Mouse (Mus musculus): ENCODE results near the gene Ap3b2. TPM values are rescaled to one million over a fixed set of nuclear protein-coding genes. Genes with fewer than 3 reads are reported as not detected.

The Ap3b2 gene
- polyA plus RNA-seq, 1 experiment from 2014 or later, result 27.3 TPM

DNA sequence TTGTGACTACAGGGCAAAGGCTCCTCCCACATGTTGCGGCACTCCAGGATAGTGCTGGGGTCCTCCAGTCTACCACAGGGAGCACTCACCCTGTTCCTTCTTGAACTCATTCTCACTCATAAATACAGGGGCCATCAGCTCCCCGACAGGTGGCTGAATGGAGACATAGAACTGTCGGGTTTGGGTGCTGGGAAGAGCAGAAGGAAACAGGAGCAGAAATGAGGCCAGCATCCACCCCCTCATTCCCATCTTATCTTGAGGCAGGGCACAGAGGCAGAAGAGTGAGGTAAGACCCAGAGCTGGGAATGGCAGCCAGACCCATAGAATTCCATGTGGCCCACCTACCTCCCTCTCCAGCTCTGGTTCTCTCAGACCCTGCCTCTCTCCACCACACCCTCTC is 30.9 kb downstream of the Ap3b2 start:
- H3K27ac ChIP-seq (ENCODE audit: low read depth, low read length), result no peak overlapping the region
- H3K9ac ChIP-seq (ENCODE audit: low read length), result no peak overlapping the region
- DNase-seq (ENCODE audit: low spot score) (no peak), ATAC-seq (replicated peaks; ENCODE audit: low FRiP score) (no peak)
- WGBS, result 80% methylated on average over 3 of the region's 3 CpGs
- no peak overlapping the region for H3K4me3 ChIP-seq (ENCODE audit: low read depth, low read length)
- H3K4me2 ChIP-seq (ENCODE audit: low read depth, low read length, severe bottlenecking), result no peak overlapping the region
- H3K4me1 ChIP-seq (replicated peaks; ENCODE audit: control insufficient read depth, insufficient read depth, low read length), result no peaks in the 10 kb centered on the region
- H3K36me3 ChIP-seq (ENCODE audit: control insufficient read depth, insufficient read depth, low read length), result no peaks in the 10 kb centered on the region
- H3K9me3 ChIP-seq (ENCODE audit: control insufficient read depth, low read length), result no peaks in the 10 kb centered on the region
- peaks cover 2% of the 10 kb centered on the region; the same call in 1 of the 2 replicates for H3K27me3 ChIP-seq (ENCODE audit: control insufficient read depth, insufficient read depth, low read length)

DNA sequence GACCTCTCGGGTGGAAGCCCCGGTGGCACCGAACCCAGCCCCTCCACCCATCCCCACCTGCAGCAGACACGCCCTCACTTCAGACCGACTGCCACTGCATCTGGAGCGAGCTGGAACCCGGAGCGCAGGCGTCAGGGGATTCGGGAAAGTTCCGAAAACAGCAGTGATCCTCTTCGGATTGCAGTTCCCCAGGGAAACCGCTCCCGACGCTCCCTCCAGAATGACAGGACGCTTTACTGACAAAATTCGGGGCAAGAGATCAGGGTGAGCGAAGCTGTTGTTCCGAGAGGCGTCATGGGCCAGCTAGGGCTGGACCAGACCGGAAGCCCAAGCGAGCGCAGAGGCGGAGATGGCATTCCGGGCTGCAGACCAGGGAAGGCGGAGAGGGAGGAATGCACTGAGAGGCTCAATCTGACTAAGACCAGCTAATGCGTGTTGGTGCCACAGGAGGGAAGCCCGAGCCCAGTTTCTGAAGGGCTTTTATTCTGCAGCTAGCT is 38.5 kb downstream of the Ap3b2 start, which contains the start of gene Cpeb1:
Gene Cpeb1 (minus strand): TSS at position 311 of the 497 bp plus-strand sequence.
- Histone ChIP-seq H3K9ac (ENCODE audit: low read length) (peak within 1 kb of the TSS; percentile 27), H3K4me2 (ENCODE audit: low read depth, low read length, severe bottlenecking) (peak within 1 kb of the TSS; percentile 69), H3K9me3 (ENCODE audit: control insufficient read depth, low read length) (no peaks in the 10 kb centered on the region), H3K27me3 (ENCODE audit: control insufficient read depth, insufficient read depth, low read length) (peaks cover 49% of the 10 kb centered on the region), H3K4me3 (ENCODE audit: low read depth, low read length) (peak within 1 kb of the TSS; percentile 38), H3K27ac (ENCODE audit: low read depth, low read length) (no peak within 1 kb of the TSS), H3K4me1 (replicated peaks; ENCODE audit: control insufficient read depth, insufficient read depth, low read length) (peaks cover 6% of the 10 kb centered on the region), H3K36me3 (ENCODE audit: control insufficient read depth, insufficient read depth, low read length) (no peaks in the 10 kb centered on the region)
- DNase-seq (ENCODE audit: low spot score) (peak; percentile 70), ATAC-seq (replicated peaks; ENCODE audit: low FRiP score) (peak; percentile 36)
- WGBS, result under 1% methylated on average over 28 of the region's 28 CpGs

DNA sequence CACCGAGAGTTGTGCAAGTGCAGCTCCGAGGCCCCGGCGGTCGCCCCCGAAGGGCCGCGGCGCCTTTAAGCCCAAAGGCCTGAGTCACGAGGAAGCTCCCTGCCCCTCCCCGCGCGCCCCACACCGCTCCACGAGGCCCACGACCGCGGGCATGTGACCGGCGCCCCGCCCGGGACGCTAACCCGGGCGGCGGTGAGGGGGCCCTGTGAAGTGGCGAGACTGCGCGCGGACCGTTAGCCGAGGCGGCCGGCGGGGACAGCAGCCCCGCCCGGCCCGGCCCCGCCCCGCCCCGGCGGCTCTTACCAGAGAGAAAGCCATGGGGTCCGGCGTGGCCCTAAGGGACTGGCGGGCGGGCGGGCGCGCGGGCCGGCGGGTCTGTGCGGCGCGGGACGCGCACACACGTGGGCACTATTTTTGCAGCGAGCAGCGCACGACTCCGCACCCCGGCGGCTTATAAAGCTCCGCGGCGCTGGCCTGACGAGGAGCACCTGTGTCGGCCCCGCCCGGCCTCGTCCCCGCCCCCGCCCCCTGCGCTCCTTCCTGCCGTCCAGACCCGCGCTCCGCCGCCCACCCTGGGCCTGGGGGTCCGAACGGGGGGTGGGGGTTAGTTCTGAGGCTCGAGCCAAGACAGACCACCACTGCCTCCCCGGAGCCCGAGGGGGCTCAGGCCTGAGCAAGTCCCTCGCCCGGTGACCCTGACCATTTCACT is 39.2 kb downstream of the Ap3b2 start:
- WGBS, result 3% methylated on average over 68 of the region's 87 CpGs
- H3K4me2 ChIP-seq (ENCODE audit: low read depth, low read length, severe bottlenecking), result peak overlapping the region; percentile 69
- peaks cover 49% of the 10 kb centered on the region for H3K27me3 ChIP-seq (ENCODE audit: control insufficient read depth, insufficient read depth, low read length)
- ATAC-seq (replicated peaks; ENCODE audit: low FRiP score) (peak; percentile 64), DNase-seq (ENCODE audit: low spot score) (peak; percentile 71)
- peak overlapping the region; percentile 38 for H3K4me3 ChIP-seq (ENCODE audit: low read depth, low read length)
- peaks cover 6% of the 10 kb centered on the region for H3K4me1 ChIP-seq (replicated peaks; ENCODE audit: control insufficient read depth, insufficient read depth, low read length)
- H3K36me3 ChIP-seq (ENCODE audit: control insufficient read depth, insufficient read depth, low read length), result no peaks in the 10 kb centered on the region
- peak overlapping the region; percentile 24 for H3K9ac ChIP-seq (ENCODE audit: low read length)
- no peaks in the 10 kb centered on the region for H3K9me3 ChIP-seq (ENCODE audit: control insufficient read depth, low read length)
- H3K27ac ChIP-seq (ENCODE audit: low read depth, low read length), result no peak overlapping the region

DNA sequence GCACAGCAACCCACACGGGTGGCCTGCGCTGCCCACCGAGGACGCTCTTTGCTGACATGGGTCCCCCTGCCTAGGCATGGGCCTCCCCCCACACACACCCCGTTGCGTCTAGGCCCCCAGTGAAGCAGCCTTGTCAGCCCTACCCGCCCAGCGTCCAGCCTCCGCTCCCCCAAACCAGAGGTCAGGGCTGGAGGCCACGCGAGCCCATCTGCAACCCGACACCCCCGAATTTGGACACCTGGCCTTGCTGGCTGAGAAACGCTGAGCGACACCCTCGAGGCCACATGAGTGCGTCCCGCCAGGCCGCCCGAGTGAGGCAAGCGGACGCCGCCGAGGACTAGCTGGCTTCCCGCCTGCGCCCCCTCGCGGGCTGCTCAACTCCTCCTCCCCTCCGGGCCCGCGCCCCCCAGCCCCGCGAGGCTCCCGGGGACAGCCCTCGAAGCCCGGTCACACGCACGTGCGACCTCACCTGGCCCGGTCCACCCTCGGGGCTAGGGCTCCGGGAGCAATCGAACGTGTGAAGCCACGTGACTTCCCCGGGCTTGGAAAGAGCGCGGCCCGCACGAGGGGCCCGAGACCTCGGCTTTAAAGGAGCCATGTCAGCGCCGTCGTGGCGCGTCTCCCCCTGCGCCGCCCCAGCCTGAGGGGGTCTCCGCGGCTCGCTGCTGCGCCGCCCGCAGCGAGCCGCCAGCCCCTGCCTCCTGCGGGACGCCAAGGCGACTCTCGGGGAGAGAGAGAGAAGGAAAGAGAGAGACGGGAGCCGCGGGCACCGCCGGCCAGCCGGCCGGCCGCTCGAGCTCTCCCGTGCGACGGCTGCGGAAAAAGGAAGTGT is 40.1 kb downstream of the Ap3b2 start:
- WGBS, result 4% methylated on average over 74 of the region's 84 CpGs
- peaks cover 49% of the 10 kb centered on the region for H3K27me3 ChIP-seq (ENCODE audit: control insufficient read depth, insufficient read depth, low read length)
- no peak overlapping the region for H3K9ac ChIP-seq (ENCODE audit: low read length)
- DNase-seq (ENCODE audit: low spot score) (peak; percentile 76), ATAC-seq (replicated peaks; ENCODE audit: low FRiP score) (peak; percentile 44)
- H3K9me3 ChIP-seq (ENCODE audit: control insufficient read depth, low read length), result no peaks in the 10 kb centered on the region
- H3K4me1 ChIP-seq (replicated peaks; ENCODE audit: control insufficient read depth, insufficient read depth, low read length), result peaks cover 6% of the 10 kb centered on the region
- H3K4me3 ChIP-seq (ENCODE audit: low read depth, low read length), result peak overlapping the region; percentile 38
- no peaks in the 10 kb centered on the region for H3K36me3 ChIP-seq (ENCODE audit: control insufficient read depth, insufficient read depth, low read length)
- H3K27ac ChIP-seq (ENCODE audit: low read depth, low read length), result no peak overlapping the region
- H3K4me2 ChIP-seq (ENCODE audit: low read depth, low read length, severe bottlenecking), result peak overlapping the region; percentile 69

DNA sequence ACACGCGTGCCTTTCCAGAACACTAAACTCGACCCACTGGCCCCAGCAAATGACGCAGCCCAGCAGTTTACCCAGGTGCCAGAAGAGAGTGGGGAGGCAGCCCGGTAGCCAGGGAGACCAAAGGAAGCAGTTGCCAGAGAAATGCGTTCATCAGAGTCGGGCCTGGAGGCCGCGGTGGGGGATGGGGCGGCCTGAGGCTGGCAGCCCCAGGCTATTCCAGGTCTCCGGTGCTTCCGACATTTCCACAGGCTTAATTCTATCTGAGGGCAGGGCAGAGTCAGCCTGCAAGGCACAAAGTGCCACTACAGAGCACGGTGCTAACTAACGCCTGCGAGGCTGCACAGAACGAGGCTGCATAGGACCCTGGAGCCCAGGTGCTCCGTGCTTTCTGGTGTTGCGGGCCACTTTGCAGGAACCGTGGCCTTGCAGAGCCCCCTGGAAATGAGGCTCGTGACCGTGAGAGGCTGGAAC is 40.7 kb downstream of the Ap3b2 start:
- no peaks in the 10 kb centered on the region for H3K36me3 ChIP-seq (ENCODE audit: control insufficient read depth, insufficient read depth, low read length)
- no peak overlapping the region for H3K27ac ChIP-seq (ENCODE audit: low read depth, low read length)
- WGBS, result 4% methylated on average over 21 of the region's 21 CpGs
- H3K4me1 ChIP-seq (replicated peaks; ENCODE audit: control insufficient read depth, insufficient read depth, low read length), result peaks cover 6% of the 10 kb centered on the region
- peak overlapping the region; percentile 38; the same call in 1 of the 2 replicates for H3K4me3 ChIP-seq (ENCODE audit: low read depth, low read length)
- H3K9me3 ChIP-seq (ENCODE audit: control insufficient read depth, low read length), result no peaks in the 10 kb centered on the region
- peaks cover 47% of the 10 kb centered on the region for H3K27me3 ChIP-seq (ENCODE audit: control insufficient read depth, insufficient read depth, low read length)
- ATAC-seq (replicated peaks; ENCODE audit: low FRiP score), result peak; percentile 53
- DNase-seq (ENCODE audit: low spot score), result peak; percentile 67
- H3K4me2 ChIP-seq (ENCODE audit: low read depth, low read length, severe bottlenecking), result peak overlapping the region; percentile 69; the same call in 1 of the 2 replicates
- no peak overlapping the region for H3K9ac ChIP-seq (ENCODE audit: low read length)

MicroRNAs encoded within 50 kb of the gene (microRNA counts, 519-probe panel; counts per million panel counts)
- microRNA mmu-miR-1839-3p, result 31.2 counts per million
- 3,275 counts per million, percentile 15 among the panel's probes with 10 or more counts for microRNA mmu-miR-1839-5p

Other genes starting within 250 kb of the Ap3b2 start
- gene Rps17, start 148.7 kb downstream of the Ap3b2 start, polyA plus RNA-seq (2014; fragmentation: Nextera tagmentation; extraction: Ambion mirVana), result 1,077 and 1,117 TPM in 2 replicates
- 1.1 and 2.4 TPM in 2 replicates for gene Cpeb1, start 38.5 kb downstream of the Ap3b2 start, polyA plus RNA-seq (2014; fragmentation: Nextera tagmentation; extraction: Ambion mirVana)
- not detected in 2 replicates for gene BC048679, start 4.4 kb upstream of the Ap3b2 start, polyA plus RNA-seq (2014; fragmentation: Nextera tagmentation; extraction: Ambion mirVana)
- 0.15 and 0.25 TPM in 2 replicates for gene Fsd2, start 73.0 kb upstream of the Ap3b2 start, polyA plus RNA-seq (2014; fragmentation: Nextera tagmentation; extraction: Ambion mirVana)
- 5.3 and 7.1 TPM in 2 replicates for gene Whamm, start 77.3 kb upstream of the Ap3b2 start, polyA plus RNA-seq (2014; fragmentation: Nextera tagmentation; extraction: Ambion mirVana)
- gene Homer2, start 213.6 kb upstream of the Ap3b2 start, polyA plus RNA-seq (2014; fragmentation: Nextera tagmentation; extraction: Ambion mirVana), result 29.7 and 30.1 TPM in 2 replicates

Data from forebrain, embryonic 11.5 days (tissue).